ENCODE assay signal across 17 mouse cellular contexts in the genomic region with DNA sequence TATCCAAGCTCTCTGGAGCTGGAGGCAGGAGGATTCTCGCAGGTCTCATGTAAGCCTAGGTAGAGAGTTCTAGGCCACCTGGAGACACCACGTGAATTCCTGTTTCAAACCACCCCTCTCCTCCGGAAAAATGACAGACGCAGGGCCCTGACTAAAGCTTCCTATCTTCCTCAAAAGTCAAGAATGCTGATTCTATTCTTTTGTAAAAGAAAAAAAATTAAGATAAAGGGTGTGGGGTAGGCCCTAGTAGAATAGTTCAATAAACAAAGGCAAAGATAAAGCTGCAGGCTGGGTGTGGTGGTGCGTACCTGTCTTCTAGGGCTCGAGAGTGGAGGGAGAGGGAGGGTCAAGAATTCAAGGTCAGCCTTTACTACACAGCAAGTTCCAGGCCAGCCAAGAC. TPM values are rescaled to one million over a fixed set of nuclear protein-coding genes. Genes with fewer than 3 reads are reported as not detected.
"Had no signal": no experiment of that assay in that cellular context is flagged by ENCODE, and none has a peak within 500 bp of the region (broad histone marks: within the 10 kb centered on the region; RNA-seq: fewer than 3 reads in every experiment).

No protein-coding gene starts in this region.

- H3K27me3 ChIP-seq: midbrain, embryonic 15.5 days; neural tube, embryonic 13.5 days had no signal

- H3K36me3 ChIP-seq: kidney, embryonic 15.5 days; liver, embryonic 13.5 days; midbrain, embryonic 12.5 days; midbrain, embryonic 15.5 days; neural tube, embryonic 13.5 days had no signal

- ATAC-seq: midbrain, embryonic 15.5 days had no signal

- H3K27ac ChIP-seq: kidney, embryonic 15.5 days; liver, embryonic 13.5 days; macrophage; midbrain, embryonic 12.5 days; midbrain, embryonic 15.5 days; neural tube, embryonic 13.5 days had no signal

- H3K4me1 ChIP-seq: liver, embryonic 13.5 days; midbrain, embryonic 15.5 days had no signal

- H3K9ac ChIP-seq: kidney, embryonic 15.5 days; liver, embryonic 13.5 days; midbrain, embryonic 12.5 days; midbrain, embryonic 15.5 days; neural tube, embryonic 13.5 days had no signal

- H3K4me3 ChIP-seq: kidney, embryonic 15.5 days; liver, embryonic 13.5 days; midbrain, embryonic 12.5 days; midbrain, embryonic 15.5 days; myocyte; neural tube, embryonic 13.5 days had no signal

- H3K9me3 ChIP-seq: kidney, embryonic 15.5 days; liver, embryonic 13.5 days; midbrain, embryonic 12.5 days; midbrain, embryonic 15.5 days; neural tube, embryonic 13.5 days had no signal

- DNase-seq: kidney, adult 2 months; kidney, postnatal 10 days; kidney, postnatal 36 days; left cerebral cortex, postnatal 4 days; liver, embryonic 13.5 days; lung, adult 2 months; right cerebral cortex, postnatal 25 days; spleen, adult 18-20 months; thymus, adult 2 months; thymus, postnatal 14 days had no signal

RNA-seq across cellular contexts. Expression of gene Pmepa1, which starts 8.4 kb away (rescaled TPM):
- total RNA-seq: neutrophil, adult 5-6 weeks had no signal
